Mouse (Mus musculus) brain, adult 2 months (tissue): ENCODE measurements at regions not wholly inside any gene's neighbourhood (a gene's known extent, or its start where the extent isn't known, plus 50 kb on each side); places are given as distances from the start of the nearest gene placed in this dataset.

ENCODE experiments used
- DNase-seq: peaks from one replicate; pipeline ENCODE4 v3.0.0; 2011; ENCODE audit warnings: low read depth, low spot score

DNA sequence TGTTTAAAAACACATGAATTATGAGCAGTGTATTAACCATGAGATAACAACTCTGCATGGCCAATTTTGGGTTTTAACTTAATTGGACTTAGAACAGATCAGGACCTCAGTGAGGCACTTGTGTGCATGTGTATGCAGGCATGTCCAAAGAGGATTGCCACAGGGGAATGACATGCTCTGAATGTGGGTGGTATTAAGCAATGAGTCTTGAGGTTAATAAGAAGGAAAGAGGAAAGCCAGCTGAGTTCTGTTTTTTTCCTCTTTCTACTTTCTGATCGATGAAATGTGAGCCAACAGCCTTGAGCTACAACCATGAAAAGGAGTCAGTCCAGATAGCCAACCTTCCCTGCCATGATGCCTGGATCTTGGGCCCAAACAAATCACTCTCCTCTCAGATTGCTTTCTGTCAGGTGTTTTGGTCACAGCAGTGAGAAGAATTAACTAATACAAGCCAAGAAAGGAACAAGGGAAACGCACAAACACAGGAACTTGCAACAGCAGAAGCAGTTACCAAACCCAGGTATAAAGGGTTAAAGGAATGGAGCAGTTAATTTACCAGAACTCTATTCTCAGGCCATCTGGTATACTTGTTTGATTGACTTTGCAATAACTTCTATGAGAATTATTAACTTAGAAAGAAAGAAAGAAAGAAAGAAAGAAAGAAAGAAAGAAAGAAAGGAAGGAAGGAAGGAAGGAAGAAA, 243.3 kb upstream of the Mmadhc start:
- DNase-seq = no peak

- no peak for DNase-seq
These were observed 241.5 kb upstream of the Mmadhc start for GRCm38 (mm10) chr2:50538068-50538467.

GRCm38 (mm10) chr2:50535085-50535878, 238.7 kb upstream of the Mmadhc start:
- no peak for DNase-seq

- no peak for DNase-seq
These were observed 237.1 kb upstream of the Mmadhc start for GRCm38 (mm10) chr2:50533702-50534101.

DNA sequence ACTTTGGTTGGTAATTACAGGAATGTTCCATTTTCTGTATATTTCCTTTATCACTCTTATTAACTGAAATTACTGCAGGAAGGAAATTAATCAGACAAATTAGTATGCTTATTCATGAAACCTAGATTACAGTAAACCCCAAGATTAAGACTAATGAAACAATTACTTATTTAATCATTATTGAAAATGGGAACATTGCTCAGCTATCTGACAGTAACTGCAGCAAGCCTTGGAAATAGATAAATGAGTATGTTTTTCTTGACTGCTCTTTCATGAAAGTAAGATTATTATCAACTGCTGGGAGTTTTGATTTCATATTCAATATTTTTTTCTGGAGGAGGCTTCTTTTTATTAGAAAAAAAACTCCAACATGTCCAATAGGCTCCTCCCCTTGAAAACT, 230.8 kb upstream of the Mmadhc start:
- DNase-seq = no peak

- DNase-seq = no peak
These were observed 228.4 kb upstream of the Mmadhc start for GRCm38 (mm10) chr2:50524838-50525615.

- DNase-seq = no peak
These were observed 223.6 kb upstream of the Mmadhc start for GRCm38 (mm10) chr2:50520169-50520568.

DNA sequence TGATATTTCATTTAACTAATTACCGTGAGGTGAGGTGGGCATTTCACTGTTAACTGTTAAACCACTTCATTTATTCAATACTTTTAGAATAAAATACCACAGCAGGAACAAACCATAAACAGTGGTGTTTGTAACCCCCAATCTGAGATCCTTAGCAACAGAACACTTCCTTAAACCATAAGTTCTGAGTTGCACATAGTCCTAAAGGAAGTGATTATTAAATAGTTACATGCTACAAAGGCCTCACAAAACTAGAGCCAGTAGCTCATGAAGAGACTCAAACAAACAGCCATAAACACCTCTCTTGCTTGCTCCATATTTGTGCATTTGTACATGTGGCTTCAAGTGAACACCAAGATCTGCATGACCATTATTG, 222.5 kb upstream of the Mmadhc start:
- no peak for DNase-seq

GRCm38 (mm10) chr2:50518371-50519128, 221.9 kb upstream of the Mmadhc start:
- DNase-seq = peak; percentile 35

DNA sequence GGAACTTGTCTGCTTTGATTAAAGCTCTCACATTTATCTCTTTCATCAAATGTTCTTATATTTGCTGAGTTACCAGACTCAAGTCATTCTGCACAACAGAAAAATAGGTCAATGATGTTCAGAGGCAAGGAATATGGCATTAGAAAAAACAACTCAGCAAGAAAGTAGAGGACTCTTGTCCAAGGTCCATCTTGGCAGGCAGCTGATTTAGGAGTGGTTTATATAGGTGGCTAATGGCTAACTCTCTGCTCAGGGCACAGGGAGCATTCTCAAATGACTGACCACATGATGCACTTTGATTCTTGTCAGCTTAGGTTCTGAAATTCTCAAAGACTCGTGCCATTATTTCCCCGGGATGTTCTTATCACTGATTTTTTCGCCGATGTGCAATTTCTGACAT, 216.7 kb upstream of the Mmadhc start:
- no peak for DNase-seq

- no peak for DNase-seq
These were observed 202.1 kb upstream of the Mmadhc start for GRCm38 (mm10) chr2:50498713-50499112.

DNA sequence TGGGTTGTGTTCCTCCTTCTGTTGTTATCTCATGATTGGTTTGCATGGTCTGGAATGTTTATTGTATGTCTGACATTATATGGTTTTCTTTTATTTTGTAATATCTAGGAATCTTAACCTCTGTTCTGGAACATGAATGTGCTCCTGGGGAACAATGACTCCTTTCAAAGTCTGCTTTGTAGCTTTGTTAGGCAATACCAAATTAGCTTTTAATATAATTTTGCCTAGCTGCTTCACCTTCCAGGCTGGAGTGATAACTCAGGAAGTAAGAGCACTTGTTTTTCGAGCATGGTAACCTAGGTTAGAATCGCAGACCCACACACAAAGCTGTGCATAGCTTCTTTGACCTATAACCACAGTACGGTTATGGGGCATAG, 199.4 kb upstream of the Mmadhc start:
- no peak for DNase-seq

GRCm38 (mm10) chr2:50495141-50496056, 198.8 kb upstream of the Mmadhc start:
- DNase-seq = no peak

GRCm38 (mm10) chr2:50493597-50494335, 197.2 kb upstream of the Mmadhc start:
- DNase-seq = peak; percentile 25

DNA sequence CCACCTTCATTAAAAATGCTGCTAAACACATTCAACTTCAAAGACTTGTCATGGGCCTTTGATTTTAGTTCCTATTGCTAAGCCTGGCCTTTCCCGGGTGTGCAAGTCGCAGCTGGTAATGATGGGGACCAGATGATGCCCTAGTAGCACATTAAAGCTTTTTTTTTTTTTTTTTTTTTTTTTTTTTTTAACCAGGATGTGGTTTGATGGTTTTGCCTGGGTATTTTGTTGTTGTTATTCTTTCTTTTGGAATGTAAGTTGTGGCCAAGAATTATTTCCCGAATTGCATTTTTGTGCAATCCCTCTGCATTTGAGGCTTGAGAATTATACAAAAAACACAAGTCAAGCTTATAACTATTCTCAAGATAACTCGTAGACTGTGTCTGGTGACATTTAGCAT, 167.2 kb upstream of the Mmadhc start:
- DNase-seq = no peak

- DNase-seq = no peak
These were observed 165.8 kb upstream of the Mmadhc start for GRCm38 (mm10) chr2:50462378-50462777.

DNA sequence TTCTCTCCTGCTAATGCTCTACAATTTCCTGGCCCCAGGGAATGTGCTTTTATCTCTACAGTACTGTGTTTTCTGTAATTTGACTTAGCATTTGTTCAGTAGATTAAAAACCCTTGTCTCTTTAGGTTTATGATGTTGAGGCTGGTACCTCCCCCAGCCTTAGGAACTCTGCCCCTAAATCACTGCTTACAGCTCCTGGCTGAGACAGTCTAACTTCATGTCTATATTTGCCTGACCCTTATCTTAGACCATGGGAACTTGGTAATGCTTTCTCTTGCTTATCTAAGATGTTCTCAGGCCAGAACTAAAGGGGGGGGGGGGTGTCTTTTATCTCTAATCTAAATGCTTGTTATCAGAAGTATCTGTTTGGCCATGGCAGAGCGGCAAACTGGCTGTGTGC, 160.1 kb upstream of the Mmadhc start:
- no peak for DNase-seq

DNA sequence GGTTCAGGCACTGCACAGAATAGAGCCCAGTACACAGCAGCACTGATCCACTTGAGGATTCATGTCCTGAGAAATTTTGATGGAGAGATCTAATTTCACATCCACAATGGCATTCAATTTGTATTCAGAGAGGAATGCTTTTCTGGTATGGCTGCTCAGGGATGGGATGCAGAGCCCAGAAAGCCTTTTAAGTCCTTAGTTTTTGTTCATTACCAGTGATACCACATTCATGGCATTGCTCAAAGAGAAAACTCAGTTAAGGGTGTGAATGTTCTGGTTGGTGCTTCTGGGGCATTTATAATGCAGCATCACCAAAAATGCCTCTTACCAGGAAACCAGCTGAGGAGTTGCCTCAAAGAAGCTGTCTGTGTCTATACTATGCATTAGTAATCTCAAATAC, 151.5 kb upstream of the Mmadhc start:
- no peak for DNase-seq

DNA sequence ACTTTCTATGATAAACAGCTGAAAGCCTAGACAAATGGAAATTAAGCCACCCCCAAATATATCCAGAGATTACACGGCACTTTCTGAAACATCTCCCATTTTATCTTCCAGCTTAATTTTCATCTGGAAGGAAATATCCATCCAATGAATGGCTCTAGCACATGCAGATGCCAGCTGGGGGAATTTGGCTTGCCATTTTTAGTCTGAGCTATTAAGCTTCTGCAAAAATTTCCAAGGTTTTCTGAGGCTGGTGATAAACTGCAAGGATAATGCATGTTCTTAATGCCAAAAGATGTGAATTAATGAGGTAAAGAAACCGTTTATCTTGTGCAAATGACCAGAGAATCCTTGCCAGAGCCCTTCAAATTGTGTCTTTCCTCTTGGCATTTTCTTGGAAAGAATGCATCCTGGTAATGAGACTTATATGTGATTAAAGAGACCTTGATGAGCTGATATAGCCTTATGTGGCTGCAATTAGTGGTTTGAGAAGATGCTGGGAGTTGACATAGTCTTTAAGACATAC, 149.4 kb upstream of the Mmadhc start:
- peak; percentile 67 for DNase-seq

DNA sequence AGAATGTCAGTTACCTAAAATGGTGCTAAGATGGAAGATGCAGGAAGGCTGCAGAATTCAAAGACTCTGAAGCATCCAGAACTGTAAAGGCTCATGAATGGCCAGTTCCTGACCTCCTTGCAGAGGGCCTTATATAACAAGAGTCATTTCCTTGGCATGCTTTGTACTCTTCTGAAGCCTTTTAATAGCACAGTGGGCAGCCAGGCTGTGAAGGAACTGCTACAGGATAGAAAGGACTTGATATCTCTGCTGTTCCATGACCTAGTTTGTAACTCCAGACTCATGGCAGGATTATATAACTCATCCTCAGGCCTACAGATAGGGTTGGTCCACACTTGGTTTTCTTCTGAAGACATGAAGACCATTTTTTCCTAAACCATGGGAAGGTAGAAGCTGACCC, 143.7 kb upstream of the Mmadhc start:
- peak; percentile 52 for DNase-seq
